Mouse (Mus musculus) cerebellum, adult 2 months (tissue): ENCODE results near the gene Gpr107.

Experiments
- CTCF ChIP-seq: fragments of 200-500 bp; IDR thresholded peaks from 2 replicates; pipeline ENCODE4 v1.5.1; 2011; ENCODE audit warnings: low read depth, mild to moderate bottlenecking, control low read depth, low read length, moderate library complexity, borderline replicate concordance; ENCODE audit not compliant: insufficient read depth
- POLR2A ChIP-seq: fragments of 200-500 bp; IDR thresholded peaks from 2 replicates; pipeline ENCODE4 v1.6.1; 2011; ENCODE audit warnings: low read length, control low read depth, borderline replicate concordance; ENCODE audit not compliant: insufficient read depth

GRCm38 (mm10) chr2:31259367-31259920 is 107.3 kb downstream of the Gpr107 start:
- TF ChIP-seq POLR2A, result no peak
- TF ChIP-seq CTCF, result no peak
